Mouse (Mus musculus): Measurements from ENCODE around the gene Lyst.
"Not testable (repeated sequence)": the region's sequence is repeated elsewhere in the genome, so short reads cannot be mapped to it uniquely, and the experiment has no call there.

DNA sequence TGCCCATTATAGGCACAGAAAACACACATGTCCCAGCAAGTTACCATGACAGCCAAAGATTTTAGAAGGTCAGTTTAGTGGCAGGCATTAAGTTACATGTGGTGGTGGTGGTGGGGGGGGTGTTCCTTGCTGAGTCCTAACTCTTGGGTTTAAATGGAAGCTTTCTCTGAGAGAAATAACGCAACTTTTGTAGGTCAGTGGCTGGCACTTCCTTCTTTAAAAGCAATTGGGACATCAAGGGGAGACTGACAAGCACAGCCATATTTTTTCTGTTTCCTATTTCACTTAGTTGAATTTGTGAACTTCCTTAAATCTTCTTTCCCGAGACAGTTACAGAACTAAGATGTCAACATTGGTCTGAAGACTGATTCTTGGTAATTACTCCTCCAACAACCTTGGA lies 75.9 kb downstream of the Lyst start:
- TF ChIP-seq CTCF (IDR thresholded peaks at IDR 0.05; ENCODE audit: low read depth, low read length); POLR2A (IDR thresholded peaks at IDR 0.05; ENCODE audit: extremely low read depth, insufficient read depth, low read length): not testable (repeated sequence)
